Mouse (Mus musculus) myocyte (in vitro differentiated cells): ENCODE results near the gene Otop3. TPM values are rescaled to one million over a fixed set of nuclear protein-coding genes. Genes with fewer than 3 reads are reported as not detected.
A peak's percentile ranks its signal among the peaks of the same experiment; 100 is the strongest.

Experiments used
- H3K27me3 ChIP-seq: one replicate; pipeline ENCODE4 v1.6.1; 2011; ENCODE audit not compliant: control insufficient read depth, insufficient read depth, insufficient read length
- H3K36me3 ChIP-seq: one replicate; pipeline ENCODE4 v1.6.1; 2011; ENCODE audit not compliant: control insufficient read depth, insufficient read depth
- H3K4me2 ChIP-seq: one replicate; pipeline ENCODE4 v1.6.1; 2011; ENCODE audit warnings: low read depth, control low read depth
- H3K4me3 ChIP-seq: one replicate; pipeline ENCODE4 v1.5.1; 2011; ENCODE audit warnings: mild to moderate bottlenecking, control low read depth, moderate library complexity
- H3K79me2 ChIP-seq: one replicate; pipeline ENCODE4 v1.6.1; 2011; ENCODE audit not compliant: control insufficient read depth, insufficient read depth
- H3ac ChIP-seq: one replicate; pipeline ENCODE4 v1.6.1; 2011; ENCODE audit not compliant: control insufficient read depth, insufficient read length
- CEBPB ChIP-seq: IDR thresholded peaks from 2 replicates; pipeline ENCODE4 v1.6.1; 2011; ENCODE audit warnings: mild to moderate bottlenecking, moderate library complexity; ENCODE audit not compliant: poor library complexity, insufficient read depth, severe bottlenecking
- E2F4 ChIP-seq: IDR thresholded peaks from one replicate; pipeline ENCODE4 v1.6.1; 2011; ENCODE audit warnings: mild to moderate bottlenecking, control low read depth, moderate library complexity; ENCODE audit not compliant: insufficient read depth
- MAX ChIP-seq: IDR thresholded peaks from one replicate; pipeline ENCODE4 v1.6.1; 2011; ENCODE audit warnings: low read depth, mild to moderate bottlenecking, control low read depth
- MYOD1 ChIP-seq, 3 experiments: IDR thresholded peaks; one replicate each; pipeline ENCODE4 v1.6.1; 2011; ENCODE audit warnings: control low read depth in 2 of 3, low read depth in 2 of 3, mild to moderate bottlenecking in 2 of 3, moderate library complexity in 1 of 3; ENCODE audit not compliant: insufficient read length in 2 of 3, control insufficient read depth in 1 of 3
- MYOG ChIP-seq, 3 experiments: IDR thresholded peaks; one replicate each; pipeline ENCODE4 v1.6.1; 2011; ENCODE audit warnings: control low read depth in 2 of 3, low read depth in 2 of 3, mild to moderate bottlenecking in 2 of 3; ENCODE audit not compliant: insufficient read length in 2 of 3, control insufficient read depth in 1 of 3, insufficient read depth in 1 of 3
- POLR2A ChIP-seq: IDR thresholded peaks from one replicate; pipeline ENCODE4 v1.6.1; 2011; ENCODE audit warnings: low read depth, mild to moderate bottlenecking, control low read depth, moderate library complexity; ENCODE audit not compliant: insufficient read length
- POLR2AphosphoS2 ChIP-seq: IDR thresholded peaks from one replicate; pipeline ENCODE4 v1.6.1; 2011; ENCODE audit warnings: low read depth, control low read depth; ENCODE audit not compliant: insufficient read length
- REST ChIP-seq: IDR thresholded peaks from one replicate; pipeline ENCODE4 v1.6.1; 2011; ENCODE audit warnings: mild to moderate bottlenecking, control low read depth, moderate library complexity; ENCODE audit not compliant: insufficient read depth, insufficient read length
- SRF ChIP-seq: IDR thresholded peaks from one replicate; pipeline ENCODE4 v1.6.1; 2011; ENCODE audit warnings: low read depth; ENCODE audit not compliant: control insufficient read depth, insufficient read length
- TCF12 ChIP-seq: IDR thresholded peaks from one replicate; pipeline ENCODE4 v1.6.1; 2011; ENCODE audit warnings: mild to moderate bottlenecking, control low read depth; ENCODE audit not compliant: poor library complexity, insufficient read depth, severe bottlenecking
- TCF3 ChIP-seq: IDR thresholded peaks from one replicate; pipeline ENCODE4 v1.6.1; 2011; ENCODE audit warnings: low read depth, control low read depth; ENCODE audit not compliant: insufficient read length
- USF1 ChIP-seq: IDR thresholded peaks from one replicate; pipeline ENCODE4 v1.6.1; 2011; ENCODE audit warnings: low read depth, mild to moderate bottlenecking, control low read depth, moderate library complexity
- polyA plus RNA-seq: library from polyadenylated mRNA; unstranded; fragments of >200 nt; fragmentation: generic; extraction: Trizol; gene quantifications from one replicate; pipeline ENCODE4 v1.2.1, GENCODE M21; 2012; ENCODE audit warnings: missing spikeins

Gene Otop3
- polyA plus RNA-seq, 1 experiment, result not detected

- Histone ChIP-seq H3K36me3 (no peaks in the 10 kb centered on the region), H3ac (no peak overlapping the region), H3K4me2 (no peak overlapping the region), H3K79me2 (no peaks in the 10 kb centered on the region), H3K27me3 (no peaks in the 10 kb centered on the region), H3K4me3 (no peak overlapping the region)
- TF ChIP-seq USF1 (no peak), E2F4 (no peak), REST (no peak), POLR2AphosphoS2 (no peak), MAX (no peak), TCF12 (no peak), POLR2A (no peak), TCF3 (no peak)
These were observed 44.6 kb upstream of the Otop3 start for GRCm38 (mm10) chr11:115289885-115290284.

- H3ac ChIP-seq, result no peak overlapping the region
- no peaks in the 10 kb centered on the region for H3K27me3 ChIP-seq
- H3K4me2 ChIP-seq, result peak overlapping the region; percentile 63
- TF ChIP-seq SRF, result no peak
- 0 out of 2 replicates have a peak, but pooled peaks have one; percentile 3 for TF ChIP-seq CEBPB
- H3K36me3 ChIP-seq, result no peaks in the 10 kb centered on the region
- H3K4me3 ChIP-seq, result no peak overlapping the region
- H3K79me2 ChIP-seq, result no peaks in the 10 kb centered on the region
These were observed 44.2 kb upstream of the Otop3 start for GRCm38 (mm10) chr11:115290314-115290713.

- peak overlapping the region; percentile 63 for H3K4me2 ChIP-seq
- no peak overlapping the region for H3K4me3 ChIP-seq
- H3K79me2 ChIP-seq, result no peaks in the 10 kb centered on the region
- TF ChIP-seq MYOG (IDR thresholded peaks at IDR 0.05; ENCODE audit: control insufficient read depth in 1 of 3, insufficient read depth in 1 of 3, insufficient read length in 2 of 3, low read depth in 2 of 3), result no peak
- TF ChIP-seq REST, result no peak
- TF ChIP-seq TCF12, result peak; percentile 18
- TF ChIP-seq CEBPB, result peak; percentile 73
- peak in 1 of 3 experiments; percentile 25 for TF ChIP-seq MYOD1 (IDR thresholded peaks at IDR 0.05; ENCODE audit: control insufficient read depth in 1 of 3, insufficient read length in 2 of 3, low read depth in 2 of 3)
- H3K27me3 ChIP-seq, result no peaks in the 10 kb centered on the region
- H3ac ChIP-seq, result no peak overlapping the region
- no peaks in the 10 kb centered on the region for H3K36me3 ChIP-seq
These were observed 43.6 kb upstream of the Otop3 start for GRCm38 (mm10) chr11:115290919-115291318.

- H3K4me3 ChIP-seq, result no peak overlapping the region
- H3K4me2 ChIP-seq, result peak overlapping the region; percentile 63
- H3K79me2 ChIP-seq, result no peaks in the 10 kb centered on the region
- H3ac ChIP-seq, result no peak overlapping the region
- H3K36me3 ChIP-seq, result no peaks in the 10 kb centered on the region
- TF ChIP-seq MYOD1 (IDR thresholded peaks at IDR 0.05; ENCODE audit: control insufficient read depth in 1 of 3, insufficient read length in 2 of 3, low read depth in 2 of 3) (no peak), REST (no peak), MYOG (IDR thresholded peaks at IDR 0.05; ENCODE audit: control insufficient read depth in 1 of 3, insufficient read depth in 1 of 3, insufficient read length in 2 of 3, low read depth in 2 of 3) (peak in 1 of 3 experiments; percentile 26)
- H3K27me3 ChIP-seq, result no peaks in the 10 kb centered on the region
These were observed 43.0 kb upstream of the Otop3 start for GRCm38 (mm10) chr11:115291503-115291902.

- Histone ChIP-seq H3K36me3 (no peaks in the 10 kb centered on the region), H3ac (no peak overlapping the region), H3K79me2 (no peaks in the 10 kb centered on the region), H3K27me3 (no peaks in the 10 kb centered on the region), H3K4me3 (no peak overlapping the region), H3K4me2 (no peak overlapping the region)
- TF ChIP-seq REST (no peak), TCF12 (no peak), SRF (no peak), E2F4 (no peak)
These were observed 41.7 kb upstream of the Otop3 start for GRCm38 (mm10) chr11:115292631-115293375.

- H3K36me3 ChIP-seq, result no peaks in the 10 kb centered on the region
- H3K27me3 ChIP-seq, result no peaks in the 10 kb centered on the region
These were observed 38.6 kb upstream of the Otop3 start for GRCm38 (mm10) chr11:115295939-115296338.

More at GRCm38 (mm10) chr11:115295939-115296338, 38.6 kb upstream of the Otop3 start:
- Histone ChIP-seq H3K79me2 (no peaks in the 10 kb centered on the region), H3K4me3 (no peak overlapping the region), H3K4me2 (no peak overlapping the region), H3ac (no peak overlapping the region)
- TF ChIP-seq POLR2AphosphoS2 (no peak), SRF (no peak), TCF12 (no peak), CEBPB (no peak), E2F4 (no peak), USF1 (no peak), MYOD1 (IDR thresholded peaks at IDR 0.05; ENCODE audit: control insufficient read depth in 1 of 3, insufficient read length in 2 of 3, low read depth in 2 of 3) (no peak), TCF3 (no peak), MAX (no peak), MYOG (IDR thresholded peaks at IDR 0.05; ENCODE audit: control insufficient read depth in 1 of 3, insufficient read depth in 1 of 3, insufficient read length in 2 of 3, low read depth in 2 of 3) (no peak)
